Mouse (Mus musculus): ENCODE results near the gene Rap1gap2. TPM values are rescaled to one million over a fixed set of nuclear protein-coding genes. Genes with fewer than 3 reads are reported as not detected.

Rap1gap2 gene
- polyA plus RNA-seq, 1 experiment from 2014 or later, result 1.1 TPM

DNA sequence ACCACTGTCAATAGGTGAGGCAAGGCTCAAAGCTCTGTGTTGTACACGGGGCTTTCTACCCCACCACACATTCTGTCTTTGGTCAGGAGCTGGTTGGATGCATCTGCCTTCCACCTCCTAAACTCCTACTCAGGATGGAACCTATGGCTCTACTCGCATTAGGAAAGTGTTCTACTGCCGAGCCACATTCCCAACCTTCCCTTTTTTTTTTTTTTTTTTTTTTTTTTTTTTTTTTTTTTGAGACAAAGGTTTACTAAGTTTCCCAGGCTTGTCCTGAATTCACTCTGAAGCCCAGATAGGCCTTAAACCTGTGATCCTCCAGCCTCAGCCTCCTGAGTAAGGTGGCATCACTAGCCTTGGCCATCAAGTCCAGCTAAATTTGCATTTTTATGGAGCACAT, 90.5 kb downstream of the Rap1gap2 start:
- Histone ChIP-seq H3K4me1 (ENCODE audit: control insufficient read depth, insufficient read depth, low read length) (peaks cover 12% of the 10 kb centered on the region), H3K27ac (replicated peaks; ENCODE audit: low read depth, low read length) (no peak overlapping the region), H3K4me2 (ENCODE audit: low read depth, low read length) (no peak overlapping the region), H3K9me3 (replicated peaks; ENCODE audit: control insufficient read depth, low read length) (no peaks in the 10 kb centered on the region), H3K9ac (replicated peaks; ENCODE audit: low read length) (no peak overlapping the region), H3K36me3 (replicated peaks; ENCODE audit: control insufficient read depth, insufficient read depth, low read depth, low read length) (no peaks in the 10 kb centered on the region), H3K27me3 (ENCODE audit: control insufficient read depth, insufficient read depth, low read length) (peaks cover 19% of the 10 kb centered on the region), H3K4me3 (ENCODE audit: low read depth, low read length) (no peak overlapping the region)
- WGBS, result 82% methylated on average over 3 of the region's 3 CpGs
- DNase-seq (ENCODE audit: low spot score), result no peak
- no peak for ATAC-seq (replicated peaks; ENCODE audit: insufficient number of reproducible peaks, low FRiP score, low TSS enrichment, low read depth)

DNA sequence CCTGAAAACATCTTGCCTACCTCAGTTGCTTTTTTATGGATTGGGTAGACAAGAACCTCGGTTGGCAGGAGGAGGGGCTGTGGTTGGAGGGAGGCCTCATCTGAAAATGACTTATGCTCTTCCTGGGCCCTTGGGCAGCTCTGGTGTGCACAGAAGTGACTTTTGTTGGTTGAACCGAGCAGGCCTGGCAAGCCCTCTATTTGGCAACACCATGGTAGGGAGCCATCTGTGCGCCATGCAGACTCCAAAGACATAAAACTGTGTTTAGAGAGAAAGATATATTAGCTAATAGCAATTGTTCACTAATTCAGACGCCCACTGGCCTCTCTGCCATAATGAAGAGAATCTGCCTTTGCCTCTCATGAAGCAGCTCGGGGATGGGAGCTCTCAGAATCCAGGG, 94.6 kb downstream of the Rap1gap2 start:
- WGBS, result 81% methylated on average over 5 of the region's 5 CpGs
- ATAC-seq (replicated peaks; ENCODE audit: insufficient number of reproducible peaks, low FRiP score, low TSS enrichment, low read depth), result no peak

DNA sequence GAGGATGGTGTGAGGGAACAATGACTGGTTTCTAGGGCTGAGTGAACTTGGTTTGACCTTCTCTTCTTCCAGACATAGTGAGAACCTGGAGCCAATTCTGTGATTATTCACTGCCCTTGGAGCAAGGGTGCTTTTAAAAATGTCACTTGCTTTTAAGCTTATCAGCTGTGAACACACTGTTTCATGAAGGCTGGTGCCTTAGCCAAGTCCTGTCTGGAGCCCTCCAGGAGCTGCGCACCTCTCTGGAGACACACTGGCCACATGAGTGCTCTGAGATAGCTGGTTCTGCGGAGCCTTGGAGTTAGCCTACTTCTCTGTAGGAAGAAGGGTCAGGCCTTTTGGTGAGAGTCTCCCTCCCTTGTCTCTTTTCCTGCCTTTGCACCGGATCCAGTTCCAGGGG, 95.7 kb downstream of the Rap1gap2 start:
- Histone ChIP-seq H3K27me3 (ENCODE audit: control insufficient read depth, insufficient read depth, low read length) (no peaks in the 10 kb centered on the region; the same call in 1 of the 2 replicates), H3K4me1 (ENCODE audit: control insufficient read depth, insufficient read depth, low read length) (no peaks in the 10 kb centered on the region), H3K4me3 (ENCODE audit: low read depth, low read length) (no peak overlapping the region), H3K9me3 (replicated peaks; ENCODE audit: control insufficient read depth, low read length) (no peaks in the 10 kb centered on the region), H3K9ac (replicated peaks; ENCODE audit: low read length) (no peak overlapping the region), H3K27ac (replicated peaks; ENCODE audit: low read depth, low read length) (no peak overlapping the region), H3K4me2 (ENCODE audit: low read depth, low read length) (no peak overlapping the region), H3K36me3 (replicated peaks; ENCODE audit: control insufficient read depth, insufficient read depth, low read depth, low read length) (no peaks in the 10 kb centered on the region)
- DNase-seq (ENCODE audit: low spot score) (no peak), ATAC-seq (replicated peaks; ENCODE audit: insufficient number of reproducible peaks, low FRiP score, low TSS enrichment, low read depth) (no peak)
- WGBS, result 79% methylated on average over 3 of the region's 3 CpGs

More for the DNA sequence above, 94.6 kb downstream of the Rap1gap2 start:
- Histone ChIP-seq H3K4me3 (ENCODE audit: low read depth, low read length) (no peak overlapping the region), H3K4me2 (ENCODE audit: low read depth, low read length) (no peak overlapping the region), H3K27ac (replicated peaks; ENCODE audit: low read depth, low read length) (no peak overlapping the region), H3K9ac (replicated peaks; ENCODE audit: low read length) (no peak overlapping the region), H3K27me3 (ENCODE audit: control insufficient read depth, insufficient read depth, low read length) (no peaks in the 10 kb centered on the region; the same call in none of the 2 replicates), H3K9me3 (replicated peaks; ENCODE audit: control insufficient read depth, low read length) (no peaks in the 10 kb centered on the region), H3K4me1 (ENCODE audit: control insufficient read depth, insufficient read depth, low read length) (no peaks in the 10 kb centered on the region), H3K36me3 (replicated peaks; ENCODE audit: control insufficient read depth, insufficient read depth, low read depth, low read length) (no peaks in the 10 kb centered on the region)
- no peak for DNase-seq (ENCODE audit: low spot score)

DNA sequence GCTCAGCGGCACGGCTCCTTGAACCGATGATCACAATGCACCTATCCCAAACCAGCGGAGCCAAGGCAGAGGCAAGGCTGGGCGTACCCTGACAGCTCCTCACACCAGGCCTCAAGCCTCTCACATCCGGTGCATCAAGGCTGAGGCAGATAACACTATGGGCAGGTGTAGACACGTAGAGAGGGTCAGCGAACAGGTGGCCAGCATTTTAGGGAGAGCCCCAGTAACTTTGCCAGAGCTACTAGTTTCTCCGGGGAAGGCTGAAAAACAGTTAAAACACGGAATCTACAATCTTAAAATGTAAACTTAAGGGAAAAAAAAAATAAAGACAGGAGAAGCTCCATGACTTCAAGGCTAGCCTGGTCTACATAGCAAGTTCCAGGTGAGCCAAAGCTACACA, 98.1 kb downstream of the Rap1gap2 start:
- Histone ChIP-seq H3K4me1 (ENCODE audit: control insufficient read depth, insufficient read depth, low read length) (no peaks in the 10 kb centered on the region), H3K27ac (replicated peaks; ENCODE audit: low read depth, low read length) (no peak overlapping the region), H3K9me3 (replicated peaks; ENCODE audit: control insufficient read depth, low read length) (no peaks in the 10 kb centered on the region), H3K4me2 (ENCODE audit: low read depth, low read length) (no peak overlapping the region), H3K4me3 (ENCODE audit: low read depth, low read length) (no peak overlapping the region), H3K9ac (replicated peaks; ENCODE audit: low read length) (no peak overlapping the region), H3K36me3 (replicated peaks; ENCODE audit: control insufficient read depth, insufficient read depth, low read depth, low read length) (no peaks in the 10 kb centered on the region), H3K27me3 (ENCODE audit: control insufficient read depth, insufficient read depth, low read length) (no peaks in the 10 kb centered on the region)
- ATAC-seq (replicated peaks; ENCODE audit: insufficient number of reproducible peaks, low FRiP score, low TSS enrichment, low read depth), result no peak
- DNase-seq (ENCODE audit: low spot score), result no peak
- 86% methylated on average over 10 of the region's 10 CpGs for WGBS

DNA sequence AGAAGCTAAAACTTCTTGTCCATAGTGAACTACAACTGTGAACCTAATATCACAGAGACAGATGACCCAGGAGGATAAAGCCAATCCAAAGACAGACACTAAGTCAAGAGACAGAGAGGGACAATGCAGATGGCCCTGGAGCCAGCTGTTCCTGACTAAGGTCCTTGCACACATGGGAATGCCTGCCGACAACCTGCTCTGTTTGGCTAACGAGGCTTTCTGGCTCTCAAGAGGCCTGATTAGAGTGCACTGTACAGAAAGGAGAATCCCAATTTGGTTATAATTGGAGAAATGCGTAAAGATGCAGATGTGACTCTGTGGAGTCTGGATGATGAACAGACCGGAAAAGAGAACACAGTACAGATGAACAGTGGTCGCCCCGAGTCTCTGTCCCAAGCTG, 104.4 kb downstream of the Rap1gap2 start:
- H3K4me1 ChIP-seq (ENCODE audit: control insufficient read depth, insufficient read depth, low read length), result no peaks in the 10 kb centered on the region
- no peaks in the 10 kb centered on the region for H3K9me3 ChIP-seq (replicated peaks; ENCODE audit: control insufficient read depth, low read length)
- DNase-seq (ENCODE audit: low spot score) (no peak), ATAC-seq (replicated peaks; ENCODE audit: insufficient number of reproducible peaks, low FRiP score, low TSS enrichment, low read depth) (no peak)
- no peak overlapping the region for H3K4me2 ChIP-seq (ENCODE audit: low read depth, low read length)
- no peak overlapping the region for H3K4me3 ChIP-seq (ENCODE audit: low read depth, low read length)
- no peak overlapping the region for H3K27ac ChIP-seq (replicated peaks; ENCODE audit: low read depth, low read length)
- H3K36me3 ChIP-seq (replicated peaks; ENCODE audit: control insufficient read depth, insufficient read depth, low read depth, low read length), result no peaks in the 10 kb centered on the region
- WGBS, result 75% methylated on average over 6 of the region's 6 CpGs
- no peak overlapping the region for H3K9ac ChIP-seq (replicated peaks; ENCODE audit: low read length)
- no peaks in the 10 kb centered on the region for H3K27me3 ChIP-seq (ENCODE audit: control insufficient read depth, insufficient read depth, low read length)

DNA sequence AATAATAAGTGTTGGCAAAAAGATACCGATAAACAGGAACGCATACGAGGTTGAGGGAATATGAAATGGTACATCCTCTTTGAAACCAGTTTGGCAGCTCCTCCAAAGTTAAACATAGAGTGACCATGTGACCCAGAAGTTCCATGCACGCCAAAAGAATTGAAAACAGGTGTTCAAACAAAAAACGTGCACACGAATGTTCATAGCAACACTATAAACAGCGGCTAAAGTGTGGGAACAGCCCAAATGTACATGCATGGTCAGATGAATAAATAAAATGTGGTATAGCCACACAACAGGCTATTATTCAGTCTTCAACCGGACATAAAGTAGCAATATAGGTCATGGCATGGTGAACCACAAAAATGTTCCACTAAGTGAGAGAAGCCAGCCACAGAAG, 108.2 kb downstream of the Rap1gap2 start:
- Histone ChIP-seq H3K27me3 (ENCODE audit: control insufficient read depth, insufficient read depth, low read length) (no peaks in the 10 kb centered on the region), H3K9me3 (replicated peaks; ENCODE audit: control insufficient read depth, low read length) (no peaks in the 10 kb centered on the region), H3K4me1 (ENCODE audit: control insufficient read depth, insufficient read depth, low read length) (no peaks in the 10 kb centered on the region), H3K4me2 (ENCODE audit: low read depth, low read length) (no peak overlapping the region), H3K4me3 (ENCODE audit: low read depth, low read length) (no peak overlapping the region), H3K36me3 (replicated peaks; ENCODE audit: control insufficient read depth, insufficient read depth, low read depth, low read length) (no peaks in the 10 kb centered on the region), H3K9ac (replicated peaks; ENCODE audit: low read length) (no peak overlapping the region), H3K27ac (replicated peaks; ENCODE audit: low read depth, low read length) (no peak overlapping the region)
- no peak for ATAC-seq (replicated peaks; ENCODE audit: insufficient number of reproducible peaks, low FRiP score, low TSS enrichment, low read depth)
- 53% methylated on average over 8 of the region's 8 CpGs for WGBS
- DNase-seq (ENCODE audit: low spot score), result peak; percentile 58

DNA sequence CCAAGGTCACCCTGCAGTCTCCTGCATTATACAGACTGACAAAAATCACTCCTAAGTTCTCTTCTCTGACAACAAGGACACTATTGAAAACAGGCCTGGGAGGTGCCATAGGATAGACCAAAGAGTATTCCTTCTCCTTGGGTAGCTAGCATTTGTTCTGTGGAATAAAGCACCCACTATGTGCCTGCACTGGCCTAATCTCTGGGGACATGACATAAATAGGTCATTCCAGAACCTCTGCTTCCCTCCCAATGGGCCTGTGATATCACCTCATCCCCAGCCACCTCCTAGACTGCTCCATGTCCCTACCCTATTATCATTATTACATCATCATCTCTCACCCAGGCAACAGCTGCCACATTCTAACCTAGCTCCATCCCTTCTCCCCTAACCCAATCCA, 108.7 kb downstream of the Rap1gap2 start:
- Histone ChIP-seq H3K4me2 (ENCODE audit: low read depth, low read length) (no peak overlapping the region), H3K36me3 (replicated peaks; ENCODE audit: control insufficient read depth, insufficient read depth, low read depth, low read length) (no peaks in the 10 kb centered on the region), H3K27me3 (ENCODE audit: control insufficient read depth, insufficient read depth, low read length) (no peaks in the 10 kb centered on the region), H3K27ac (replicated peaks; ENCODE audit: low read depth, low read length) (no peak overlapping the region), H3K4me3 (ENCODE audit: low read depth, low read length) (no peak overlapping the region), H3K9ac (replicated peaks; ENCODE audit: low read length) (no peak overlapping the region), H3K9me3 (replicated peaks; ENCODE audit: control insufficient read depth, low read length) (no peaks in the 10 kb centered on the region), H3K4me1 (ENCODE audit: control insufficient read depth, insufficient read depth, low read length) (no peaks in the 10 kb centered on the region)
- DNase-seq (ENCODE audit: low spot score), result no peak
- no peak for ATAC-seq (replicated peaks; ENCODE audit: insufficient number of reproducible peaks, low FRiP score, low TSS enrichment, low read depth)

DNA sequence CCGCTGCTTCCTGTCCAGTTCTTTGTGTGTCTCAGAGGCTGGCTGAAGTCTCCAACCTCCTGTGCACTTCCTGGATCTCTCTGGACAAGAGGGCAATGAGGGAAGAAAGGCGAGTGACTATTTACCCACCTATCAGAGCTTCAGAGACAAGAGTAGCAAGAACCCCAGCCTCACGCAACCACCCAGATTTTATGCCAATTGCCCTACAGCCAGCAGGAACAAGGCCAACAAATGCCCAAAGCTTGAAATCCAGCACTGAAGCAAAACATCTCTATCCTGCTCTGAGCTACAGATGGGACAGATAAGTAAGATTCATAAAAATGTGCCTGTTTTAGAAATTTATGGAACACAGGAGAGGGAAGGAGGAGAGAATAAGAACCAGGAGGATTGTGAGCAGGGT, 109.7 kb downstream of the Rap1gap2 start:
- Histone ChIP-seq H3K4me3 (ENCODE audit: low read depth, low read length) (no peak overlapping the region), H3K36me3 (replicated peaks; ENCODE audit: control insufficient read depth, insufficient read depth, low read depth, low read length) (no peaks in the 10 kb centered on the region), H3K9me3 (replicated peaks; ENCODE audit: control insufficient read depth, low read length) (no peaks in the 10 kb centered on the region), H3K27me3 (ENCODE audit: control insufficient read depth, insufficient read depth, low read length) (no peaks in the 10 kb centered on the region), H3K27ac (replicated peaks; ENCODE audit: low read depth, low read length) (no peak overlapping the region), H3K4me1 (ENCODE audit: control insufficient read depth, insufficient read depth, low read length) (no peaks in the 10 kb centered on the region), H3K9ac (replicated peaks; ENCODE audit: low read length) (no peak overlapping the region), H3K4me2 (ENCODE audit: low read depth, low read length) (no peak overlapping the region)
- ATAC-seq (replicated peaks; ENCODE audit: insufficient number of reproducible peaks, low FRiP score, low TSS enrichment, low read depth), result no peak
- WGBS, result 76% methylated on average over 3 of the region's 3 CpGs
- DNase-seq (ENCODE audit: low spot score), result no peak
